ENCODE assay signal across 25 mouse cellular contexts in genomic region chr11:113622028-113622427, GRCm38 (mm10). TPM values are rescaled to one million over a fixed set of nuclear protein-coding genes. Genes with fewer than 3 reads are reported as not detected.
DNase-seq lines count a peak whose midpoint lies in the region; ATAC-seq and TF ChIP-seq lines count a peak whose summit lies in the region.
"Had no signal": no experiment of that assay in that cellular context is flagged by ENCODE, and none has a peak within 500 bp of the region (broad histone marks: within the 10 kb centered on the region; RNA-seq: fewer than 3 reads in every experiment).

No protein-coding gene starts in this region.

- WGBS in forebrain, embryonic 13.5 days = 87% methylated on average over 4 of the region's 4 CpGs
- 90% methylated on average over 4 of the region's 4 CpGs for WGBS in forebrain, embryonic 12.5 days
- WGBS in forebrain, embryonic 16.5 days = 76% methylated on average over 4 of the region's 4 CpGs
- 92% methylated on average over 4 of the region's 4 CpGs for WGBS in forebrain, embryonic 10.5 days
- WGBS in kidney, embryonic 15.5 days = 85% methylated on average over 4 of the region's 4 CpGs

- no peak overlapping the region for H3K27ac ChIP-seq in forebrain, embryonic 13.5 days
- H3K27ac ChIP-seq in forebrain, embryonic 12.5 days = no peak overlapping the region
- no peak overlapping the region for H3K27ac ChIP-seq in forebrain, embryonic 16.5 days (ENCODE audit: low read length)
- H3K27ac ChIP-seq in forebrain, embryonic 10.5 days = no peak overlapping the region
- H3K27ac ChIP-seq in cortical plate, adult 2 months (ENCODE audit: insufficient read depth, low read length) = no peak overlapping the region
- H3K27ac ChIP-seq in kidney, embryonic 15.5 days = no peak overlapping the region
- H3K27ac ChIP-seq: heart, embryonic 15.5 days had no signal

- no peak for ATAC-seq in forebrain, embryonic 13.5 days
- no peak for ATAC-seq in forebrain, embryonic 12.5 days (ENCODE audit: low FRiP score)
- ATAC-seq in forebrain, embryonic 16.5 days = no peak
- ATAC-seq in kidney, embryonic 15.5 days (replicated peaks; ENCODE audit: low FRiP score) = no peak
- ATAC-seq: CD4-positive, CD25-positive, alpha-beta regulatory T cell, adult 4 months; hindbrain, embryonic 16.5 days; inflammation-experienced regulatory T-cells, adult 6 months; intestine, embryonic 16.5 days had no signal

- peak overlapping the region; percentile 91 for H3K4me2 ChIP-seq in forebrain, embryonic 13.5 days
- no peak overlapping the region for H3K4me2 ChIP-seq in forebrain, embryonic 12.5 days
- H3K4me2 ChIP-seq in forebrain, embryonic 16.5 days (ENCODE audit: low read length) = peak overlapping the region; percentile 98
- H3K4me2 ChIP-seq in kidney, embryonic 15.5 days = no peak overlapping the region
- H3K4me2 ChIP-seq: heart, embryonic 12.5 days; heart, embryonic 15.5 days had no signal

- no peak overlapping the region for H3K4me3 ChIP-seq in forebrain, embryonic 13.5 days
- no peak overlapping the region for H3K4me3 ChIP-seq in forebrain, embryonic 12.5 days (replicated peaks)
- H3K4me3 ChIP-seq in forebrain, embryonic 16.5 days (replicated peaks; ENCODE audit: low read length) = no peak overlapping the region; the same call in 1 of the 2 replicates
- no peak overlapping the region for H3K4me3 ChIP-seq in forebrain, embryonic 10.5 days
- peak overlapping the region; percentile 97; the same call in 1 of the 2 replicates for H3K4me3 ChIP-seq in cortical plate, adult 2 months (ENCODE audit: insufficient read depth, low read length)
- no peak overlapping the region for H3K4me3 ChIP-seq in kidney, embryonic 15.5 days (replicated peaks)
- H3K4me3 ChIP-seq: heart, embryonic 12.5 days; heart, embryonic 15.5 days had no signal

- no peak for TF ChIP-seq POLR2A in cortical plate, adult 2 months (IDR thresholded peaks at IDR 0.05; ENCODE audit: extremely low read depth, insufficient read depth, low read length)

- no peak for DNase-seq in forebrain, embryonic 10.5 days (ENCODE audit: extremely low spot score, low spot score)
- peak; percentile 70 for DNase-seq in left cerebral cortex, postnatal 4 days
- no peak for DNase-seq in left cerebral cortex, adult 9 months (ENCODE audit: low spot score in 2 of 2)
- DNase-seq: adrenal gland, adult 2 months; adrenal gland, postnatal 14 days; cerebellum, adult 11 months; cerebellum, adult 8-10 months; cerebellum, postnatal 25 days; gastrocnemius, postnatal 25 days; heart, adult 18-20 months; heart, postnatal 10 days; heart, postnatal 36 days; kidney, adult 18-20 months had no signal

- intact Hi-C loops in left cerebral cortex, postnatal 4 days (cut with DNase I) = no loop called here

- peaks cover 52% of the 10 kb centered on the region for H3K4me1 ChIP-seq in forebrain, embryonic 13.5 days
- H3K4me1 ChIP-seq in forebrain, embryonic 12.5 days = peaks cover 34% of the 10 kb centered on the region
- H3K4me1 ChIP-seq in forebrain, embryonic 16.5 days (replicated peaks; ENCODE audit: control insufficient read depth, insufficient read depth, low read length) = peaks cover 39% of the 10 kb centered on the region
- peaks cover 42% of the 10 kb centered on the region for H3K4me1 ChIP-seq in forebrain, embryonic 10.5 days
- H3K4me1 ChIP-seq in cortical plate, adult 2 months (ENCODE audit: control insufficient read depth, insufficient read depth, low read length) = no peaks in the 10 kb centered on the region
- H3K4me1 ChIP-seq in kidney, embryonic 15.5 days = peaks cover 34% of the 10 kb centered on the region

- H3K9ac ChIP-seq in forebrain, embryonic 13.5 days = no peak overlapping the region
- H3K9ac ChIP-seq in forebrain, embryonic 12.5 days = no peak overlapping the region
- H3K9ac ChIP-seq in forebrain, embryonic 16.5 days (replicated peaks; ENCODE audit: low read depth, low read length) = no peak overlapping the region
- no peak overlapping the region for H3K9ac ChIP-seq in kidney, embryonic 15.5 days
- H3K9ac ChIP-seq: heart, embryonic 12.5 days; heart, embryonic 15.5 days had no signal

- peaks cover 45% of the 10 kb centered on the region for H3K27me3 ChIP-seq in forebrain, embryonic 13.5 days
- peaks cover 49% of the 10 kb centered on the region for H3K27me3 ChIP-seq in forebrain, embryonic 12.5 days
- no peaks in the 10 kb centered on the region for H3K27me3 ChIP-seq in forebrain, embryonic 16.5 days (replicated peaks; ENCODE audit: control insufficient read depth, insufficient read depth, low read length)
- peaks cover 51% of the 10 kb centered on the region for H3K27me3 ChIP-seq in forebrain, embryonic 10.5 days (ENCODE audit: poor library complexity, severe bottlenecking)
- H3K27me3 ChIP-seq in kidney, embryonic 15.5 days = peaks cover 41% of the 10 kb centered on the region

- TF ChIP-seq CTCF in cortical plate, adult 2 months (IDR thresholded peaks at IDR 0.05; ENCODE audit: extremely low read depth, insufficient read depth, low read length) = no peak

- H3K9me3 ChIP-seq in forebrain, embryonic 13.5 days (replicated peaks) = no peaks in the 10 kb centered on the region
- no peaks in the 10 kb centered on the region for H3K9me3 ChIP-seq in forebrain, embryonic 12.5 days
- no peaks in the 10 kb centered on the region for H3K9me3 ChIP-seq in forebrain, embryonic 16.5 days (ENCODE audit: control insufficient read depth, low read length)
- H3K9me3 ChIP-seq in forebrain, embryonic 10.5 days = no peaks in the 10 kb centered on the region
- no peaks in the 10 kb centered on the region for H3K9me3 ChIP-seq in kidney, embryonic 15.5 days (replicated peaks)
- H3K9me3 ChIP-seq: heart, embryonic 12.5 days; heart, embryonic 15.5 days had no signal

- H3K36me3 ChIP-seq in forebrain, embryonic 13.5 days (ENCODE audit: poor library complexity, severe bottlenecking) = peaks cover 18% of the 10 kb centered on the region
- peaks cover 8% of the 10 kb centered on the region; the same call in 1 of the 2 replicates for H3K36me3 ChIP-seq in forebrain, embryonic 12.5 days (replicated peaks)
- peaks cover 12% of the 10 kb centered on the region; the same call in 1 of the 2 replicates for H3K36me3 ChIP-seq in forebrain, embryonic 16.5 days (ENCODE audit: control insufficient read depth, insufficient read depth)
- H3K36me3 ChIP-seq in forebrain, embryonic 10.5 days (replicated peaks) = 0 out of 2 replicates have a peak, but pooled peaks cover 3% of the 10 kb centered on the region
- no peaks in the 10 kb centered on the region for H3K36me3 ChIP-seq in kidney, embryonic 15.5 days
- H3K36me3 ChIP-seq: heart, embryonic 12.5 days; heart, embryonic 15.5 days had no signal

RNA-seq across cellular contexts. Expression of gene Sstr2, which starts 2.9 kb away (rescaled TPM):
- 62.7 and 78.0 TPM in 2 replicates for polyA plus RNA-seq in forebrain, embryonic 13.5 days (2015; fragmentation: Nextera tagmentation; extraction: Ambion mirVana)
- polyA plus RNA-seq in forebrain, embryonic 12.5 days (2016; fragmentation: Nextera tagmentation; extraction: Ambion mirVana) = 22.4 and 25.4 TPM in 2 replicates
- 70.3 and 87.5 TPM in 2 replicates for polyA plus RNA-seq in forebrain, embryonic 16.5 days (2015; fragmentation: Nextera tagmentation; extraction: Ambion mirVana)
- 2.7 and 4.1 TPM in 2 replicates for polyA plus RNA-seq in forebrain, embryonic 10.5 days (2016; fragmentation: Nextera tagmentation; extraction: Ambion mirVana)
- total RNA-seq in left cerebral cortex, postnatal 4 days (2021) = 10 to 100 TPM; 21.2 to 23.0 TPM
- 27.3 and 31.9 TPM in 2 replicates for polyA plus RNA-seq in cortical plate, adult 2 months (2012; rRNA removed)
- 0.51 and 1.1 TPM in 2 replicates for polyA plus RNA-seq in kidney, embryonic 15.5 days (2015; fragmentation: Nextera tagmentation; extraction: Ambion mirVana)
- total RNA-seq: gastrocnemius, adult 8-10 months; gastrocnemius, postnatal 25 days; heart, adult 18-20 months; heart, postnatal 10 days; heart, postnatal 36 days had no signal

RNA-seq across cellular contexts. Expression of gene Cog1, which starts 26.9 kb away (rescaled TPM):
- 30.1 and 31.1 TPM in 2 replicates for polyA plus RNA-seq in forebrain, embryonic 13.5 days (2015; fragmentation: Nextera tagmentation; extraction: Ambion mirVana)
- 35.3 and 38.3 TPM in 2 replicates for polyA plus RNA-seq in forebrain, embryonic 12.5 days (2016; fragmentation: Nextera tagmentation; extraction: Ambion mirVana)
- polyA plus RNA-seq in forebrain, embryonic 16.5 days (2015; fragmentation: Nextera tagmentation; extraction: Ambion mirVana) = 35.5 and 36.3 TPM in 2 replicates
- 24.4 and 24.6 TPM in 2 replicates for polyA plus RNA-seq in forebrain, embryonic 10.5 days (2016; fragmentation: Nextera tagmentation; extraction: Ambion mirVana)
- 10 to 100 TPM; 36.2 to 36.4 TPM for total RNA-seq in left cerebral cortex, postnatal 4 days (2021)
- 69.9 and 70.6 TPM in 2 replicates for polyA plus RNA-seq in cortical plate, adult 2 months (2012; rRNA removed)
- 23.6 and 25.6 TPM in 2 replicates for polyA plus RNA-seq in kidney, embryonic 15.5 days (2015; fragmentation: Nextera tagmentation; extraction: Ambion mirVana)

RNA-seq across cellular contexts. Expression of gene Slc39a11, which starts 27.9 kb away (rescaled TPM):
- polyA plus RNA-seq in forebrain, embryonic 13.5 days (2015; fragmentation: Nextera tagmentation; extraction: Ambion mirVana) = 27.7 and 29.0 TPM in 2 replicates
- 23.9 and 25.1 TPM in 2 replicates for polyA plus RNA-seq in forebrain, embryonic 12.5 days (2016; fragmentation: Nextera tagmentation; extraction: Ambion mirVana)
- 41.6 and 44.4 TPM in 2 replicates for polyA plus RNA-seq in forebrain, embryonic 16.5 days (2015; fragmentation: Nextera tagmentation; extraction: Ambion mirVana)
- 18.4 and 19.8 TPM in 2 replicates for polyA plus RNA-seq in forebrain, embryonic 10.5 days (2016; fragmentation: Nextera tagmentation; extraction: Ambion mirVana)
- total RNA-seq in left cerebral cortex, postnatal 4 days (2021) = 10 to 100 TPM; 23.5 to 26.1 TPM
- polyA plus RNA-seq in cortical plate, adult 2 months (2012; rRNA removed) = 11.4 and 12.7 TPM in 2 replicates
- polyA plus RNA-seq in kidney, embryonic 15.5 days (2015; fragmentation: Nextera tagmentation; extraction: Ambion mirVana) = 22.0 and 22.2 TPM in 2 replicates

Comparison
In these comparisons a context has a peak if more than half of its experiments do, and no peak if none do; other contexts are left out.
1. H3K4me2 ChIP-seq: peak in forebrain, embryonic 13.5 days (single experiment) and forebrain, embryonic 16.5 days (single experiment); none in forebrain, embryonic 12.5 days (single experiment) and kidney, embryonic 15.5 days (single experiment).